Mouse (Mus musculus) thymus, postnatal 25 days (tissue): ENCODE results near the gene Cerk.
"Not testable (repeated sequence)": the region's sequence is repeated elsewhere in the genome, so short reads cannot be mapped to it uniquely, and the experiment has no call there.

ENCODE experiments used
- DNase-seq: peaks from one replicate; pipeline ENCODE4 v3.0.0; 2022

Cerk gene

GRCm38 (mm10) chr15:86206385-86206784 is 20.4 kb upstream of the Cerk start:
- no peak for DNase-seq

GRCm38 (mm10) chr15:86205300-86205699 is 19.4 kb upstream of the Cerk start:
- peak; percentile 89 for DNase-seq

- DNase-seq: peak; percentile 85
Observed at GRCm38 (mm10) chr15:86203942-86204561, 18.1 kb upstream of the Cerk start.

GRCm38 (mm10) chr15:86203292-86203793 is 17.4 kb upstream of the Cerk start:
- DNase-seq: no peak

GRCm38 (mm10) chr15:86202640-86203039 is 16.7 kb upstream of the Cerk start:
- DNase-seq: peak; percentile 52

GRCm38 (mm10) chr15:86201696-86202330 is 15.9 kb upstream of the Cerk start:
- no peak for DNase-seq

GRCm38 (mm10) chr15:86201095-86201494 is 15.2 kb upstream of the Cerk start:
- DNase-seq: no peak

- DNase-seq: no peak
Observed at GRCm38 (mm10) chr15:86200169-86200568, 14.2 kb upstream of the Cerk start.

GRCm38 (mm10) chr15:86199482-86199881 is 13.5 kb upstream of the Cerk start:
- DNase-seq: no peak

- no peak for DNase-seq
Observed at GRCm38 (mm10) chr15:86199052-86199451, 13.1 kb upstream of the Cerk start.

GRCm38 (mm10) chr15:86194676-86195453 is 8.9 kb upstream of the Cerk start:
- DNase-seq: not testable (repeated sequence)

GRCm38 (mm10) chr15:86191933-86192332 is 6.0 kb upstream of the Cerk start:
- DNase-seq: no peak

GRCm38 (mm10) chr15:86191505-86191904 is 5.6 kb upstream of the Cerk start:
- peak; percentile 22 for DNase-seq

GRCm38 (mm10) chr15:86190387-86190786 is 4.4 kb upstream of the Cerk start:
- DNase-seq: no peak

GRCm38 (mm10) chr15:86188746-86189470 is 3.0 kb upstream of the Cerk start:
- no peak for DNase-seq

- no peak for DNase-seq
Observed at GRCm38 (mm10) chr15:86188186-86188585, 2.2 kb upstream of the Cerk start.

- peak; percentile 13 for DNase-seq
Observed at GRCm38 (mm10) chr15:86186686-86187085, 745 bp upstream of the Cerk start.

- peak; percentile 71 for DNase-seq
Observed at GRCm38 (mm10) chr15:86184851-86185688, 871 bp downstream of the Cerk start.

GRCm38 (mm10) chr15:86184071-86184470 is 1.9 kb downstream of the Cerk start:
- DNase-seq: no peak

GRCm38 (mm10) chr15:86183484-86183883 is 2.5 kb downstream of the Cerk start:
- DNase-seq: peak; percentile 63

GRCm38 (mm10) chr15:86182646-86183045 is 3.3 kb downstream of the Cerk start:
- peak; percentile 85 for DNase-seq

- DNase-seq: peak; percentile 77
Observed at GRCm38 (mm10) chr15:86181941-86182439, 4.0 kb downstream of the Cerk start.
